Mouse (Mus musculus): ENCODE measurements around the gene Elf2. TPM values are rescaled to one million over a fixed set of nuclear protein-coding genes. Genes with fewer than 3 reads are reported as not detected.

The Elf2 gene
- polyA plus RNA-seq, 1 experiment from 2014 or later = 35.4 TPM

DNA sequence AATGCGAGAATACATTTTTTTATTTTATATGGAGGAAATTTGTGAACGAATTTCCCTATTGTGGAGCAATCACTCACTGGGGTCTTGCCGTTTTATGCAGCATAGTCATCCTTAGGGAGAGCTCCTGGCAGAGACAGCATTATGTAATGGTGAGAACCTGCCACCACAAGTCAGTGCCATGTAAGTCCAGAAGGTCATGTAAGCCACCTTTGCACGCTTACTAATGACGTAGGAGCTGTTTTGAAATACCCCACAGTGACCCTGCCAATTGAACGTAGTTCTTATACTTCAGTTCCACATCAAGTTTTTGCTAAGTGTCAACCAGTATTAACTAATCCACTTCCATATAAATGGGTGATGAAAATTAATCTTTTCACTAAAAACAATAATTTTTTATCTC, 136.6 kb downstream of the Elf2 start:
- Histone ChIP-seq H3K9me3 (0 out of 2 replicates have a peak, but pooled peaks cover 6% of the 10 kb centered on the region), H3K36me3 (no peaks in the 10 kb centered on the region), H3K27me3 (ENCODE audit: insufficient read depth, poor library complexity, severe bottlenecking) (no peaks in the 10 kb centered on the region), H3K4me1 (replicated peaks) (no peaks in the 10 kb centered on the region), H3K27ac (no peak overlapping the region), H3K4me3 (no peak overlapping the region)
- WGBS = 91% methylated on average over 6 of the region's 6 CpGs
- DNase-seq (ENCODE audit: low spot score) = no peak

Other genes with a start within 250 kb of the Elf2 start
- gene Noct, start 116.2 kb downstream of the Elf2 start, polyA plus RNA-seq (2016; fragmentation: Nextera tagmentation; extraction: Ambion mirVana) = 11.5 and 12.5 TPM in 2 replicates
- 7.5 and 11.8 TPM in 2 replicates for gene Mgarp, start 56.1 kb upstream of the Elf2 start, polyA plus RNA-seq (2016; fragmentation: Nextera tagmentation; extraction: Ambion mirVana)
- 675 and 776 TPM in 2 replicates for gene Ndufc1, start 68.3 kb upstream of the Elf2 start, polyA plus RNA-seq (2016; fragmentation: Nextera tagmentation; extraction: Ambion mirVana)
- gene Naa15, start 74.5 kb upstream of the Elf2 start, polyA plus RNA-seq (2016; fragmentation: Nextera tagmentation; extraction: Ambion mirVana) = 53.2 and 64.6 TPM in 2 replicates
- 11.8 and 14.4 TPM in 2 replicates for gene Rab33b, start 143.3 kb upstream of the Elf2 start, polyA plus RNA-seq (2016; fragmentation: Nextera tagmentation; extraction: Ambion mirVana)
- 3.0 and 3.2 TPM in 2 replicates for gene Setd7, start 220.2 kb upstream of the Elf2 start, polyA plus RNA-seq (2016; fragmentation: Nextera tagmentation; extraction: Ambion mirVana)